In genomic region chr4:133281951-133282481, GRCm38 (mm10) we compare ENCODE assay signal across 9 mouse cellular contexts. TPM values are rescaled to one million over a fixed set of nuclear protein-coding genes. Genes with fewer than 3 reads are reported as not detected.
DNase-seq lines count a peak whose midpoint lies in the region; ATAC-seq and TF ChIP-seq lines count a peak whose summit lies in the region.
"Had no signal": no experiment of that assay in that cellular context is flagged by ENCODE, and none has a peak within 500 bp of the region (broad histone marks: within the 10 kb centered on the region; RNA-seq: fewer than 3 reads in every experiment).

No protein-coding gene starts in this region.

- no peaks in the 10 kb centered on the region for H3K27me3 ChIP-seq in cerebellum, adult 2 months (ENCODE audit: control insufficient read depth, insufficient read depth, low read length)
- H3K27me3 ChIP-seq in lung, embryonic 15.5 days = no peaks in the 10 kb centered on the region
- H3K27me3 ChIP-seq in intestine, postnatal 0 days (replicated peaks; ENCODE audit: control insufficient read depth, insufficient read depth, low read length) = no peaks in the 10 kb centered on the region

- WGBS in cerebellum, adult 2 months = 22% methylated on average over 5 of the region's 5 CpGs
- 20% methylated on average over 5 of the region's 5 CpGs for WGBS in lung, embryonic 15.5 days
- 25% methylated on average over 5 of the region's 5 CpGs for WGBS in intestine, postnatal 0 days

- ATAC-seq in lung, embryonic 15.5 days (ENCODE audit: borderline replicate concordance, extremely low read depth, low FRiP score, low TSS enrichment) = peak; percentile 4; the same call in 1 of the 2 replicates
- ATAC-seq in intestine, postnatal 0 days = no peak

- H3K4me3 ChIP-seq in cerebellum, adult 2 months (replicated peaks; ENCODE audit: insufficient read depth, low read depth, low read length) = no peak overlapping the region
- H3K4me3 ChIP-seq in lung, embryonic 15.5 days = no peak overlapping the region
- H3K4me3 ChIP-seq in intestine, postnatal 0 days (ENCODE audit: low read depth, low read length) = no peak overlapping the region

- H3K27ac ChIP-seq in cerebellum, adult 2 months (ENCODE audit: insufficient read depth, low read length) = 0 out of 2 replicates have a peak overlapping the region, but pooled peaks have one; percentile 55
- H3K27ac ChIP-seq in lung, embryonic 15.5 days = peak overlapping the region; percentile 48; the same call in 1 of the 2 replicates
- H3K27ac ChIP-seq in intestine, postnatal 0 days (ENCODE audit: low read depth, low read length) = peak overlapping the region; percentile 28; the same call in 1 of the 2 replicates

- no peak overlapping the region for H3K9ac ChIP-seq in lung, embryonic 15.5 days
- H3K9ac ChIP-seq in intestine, postnatal 0 days (ENCODE audit: low read depth, low read length) = no peak overlapping the region

- no peaks in the 10 kb centered on the region for H3K9me3 ChIP-seq in lung, embryonic 15.5 days
- no peaks in the 10 kb centered on the region for H3K9me3 ChIP-seq in intestine, postnatal 0 days (ENCODE audit: control insufficient read depth)

- H3K36me3 ChIP-seq in lung, embryonic 15.5 days = no peaks in the 10 kb centered on the region
- no peaks in the 10 kb centered on the region for H3K36me3 ChIP-seq in intestine, postnatal 0 days (ENCODE audit: control insufficient read depth, insufficient read depth)

- H3K4me1 ChIP-seq in cerebellum, adult 2 months (ENCODE audit: control insufficient read depth, insufficient read depth, low read length) = peaks cover 13% of the 10 kb centered on the region
- H3K4me1 ChIP-seq in lung, embryonic 15.5 days = peaks cover 6% of the 10 kb centered on the region; the same call in 1 of the 2 replicates
- H3K4me1 ChIP-seq in intestine, postnatal 0 days (replicated peaks; ENCODE audit: control insufficient read depth, insufficient read depth, low read length) = 0 out of 2 replicates have a peak, but pooled peaks cover 3% of the 10 kb centered on the region

- peak in 1 of 2 experiments; percentile 36 for DNase-seq in cerebellum, adult 2 months
- DNase-seq in cerebellum, adult 8-10 months = no peak
- no peak for DNase-seq in lung, postnatal 10 days
- DNase-seq in retina, postnatal 7 days (ENCODE audit: low read depth, low spot score) = peak; percentile 28
- DNase-seq in layer of hippocampus, adult 9-11 months = no peak
- no peak for DNase-seq in adrenal gland, adult 8-10 months
- DNase-seq: B cell, adult 2 months had no signal

- H3K4me2 ChIP-seq in lung, embryonic 15.5 days = no peak overlapping the region
- H3K4me2 ChIP-seq in intestine, postnatal 0 days (replicated peaks; ENCODE audit: low read depth) = no peak overlapping the region

- no peak for TF ChIP-seq CTCF in cerebellum, adult 2 months (IDR thresholded peaks at IDR 0.05; ENCODE audit: borderline replicate concordance, insufficient read depth, low read depth, low read length)
- no peak for TF ChIP-seq CTCF in intestine, postnatal 0 days (IDR thresholded peaks at IDR 0.05; ENCODE audit: low read depth)

- no peak for TF ChIP-seq POLR2A in cerebellum, adult 2 months (IDR thresholded peaks at IDR 0.05; ENCODE audit: borderline replicate concordance, insufficient read depth, low read length)

RNA-seq across cellular contexts. Expression of gene Tmem222, which starts 4.4 kb away (rescaled TPM):
- polyA plus RNA-seq in cerebellum, adult 2 months (2012; rRNA removed) = 152 and 153 TPM in 2 replicates
- 79.8 and 81.9 TPM in 2 replicates for polyA plus RNA-seq in lung, embryonic 15.5 days (2015; fragmentation: Nextera tagmentation; extraction: Ambion mirVana)
- polyA plus RNA-seq in intestine, postnatal 0 days (2015; fragmentation: Nextera tagmentation; extraction: Ambion mirVana) = 52.1 and 52.8 TPM in 2 replicates
- total RNA-seq in adrenal gland, adult 8-10 months (2022) = 10 to 100 TPM; 74.7 to 93.2 (median 83.1) TPM

RNA-seq across cellular contexts. Expression of gene Sytl1, which starts 19.1 kb away (rescaled TPM):
- 0.59 and 0.60 TPM in 2 replicates for polyA plus RNA-seq in cerebellum, adult 2 months (2012; rRNA removed)
- polyA plus RNA-seq in lung, embryonic 15.5 days (2015; fragmentation: Nextera tagmentation; extraction: Ambion mirVana) = 1.1 and 2.1 TPM in 2 replicates
- 1.6 and 1.8 TPM in 2 replicates for polyA plus RNA-seq in intestine, postnatal 0 days (2015; fragmentation: Nextera tagmentation; extraction: Ambion mirVana)
- 1 to 10 TPM in 3 of 4 experiments, under 1 TPM in 1; 0.92 to 2.0 (median 1.1) TPM for total RNA-seq in adrenal gland, adult 8-10 months (2022)

RNA-seq across cellular contexts. Expression of gene Map3k6, which starts 41.4 kb away (rescaled TPM):
- 4.0 and 4.7 TPM in 2 replicates for polyA plus RNA-seq in cerebellum, adult 2 months (2012; rRNA removed)
- polyA plus RNA-seq in lung, embryonic 15.5 days (2015; fragmentation: Nextera tagmentation; extraction: Ambion mirVana) = 3.0 and 3.1 TPM in 2 replicates
- polyA plus RNA-seq in intestine, postnatal 0 days (2015; fragmentation: Nextera tagmentation; extraction: Ambion mirVana) = 1.8 TPM in 2 replicates
- total RNA-seq in adrenal gland, adult 8-10 months (2022) = 10 to 100 TPM; 17.3 to 27.7 (median 19.2) TPM
